14 mouse cellular contexts compared by ENCODE assay signal in genomic region chr2:160351038-160351574, GRCm38 (mm10). TPM values are rescaled to one million over a fixed set of nuclear protein-coding genes. Genes with fewer than 3 reads are reported as not detected.
A peak's percentile ranks its signal among the peaks of the same experiment; 100 is the strongest.
DNase-seq lines count a peak whose midpoint lies in the region; ATAC-seq and TF ChIP-seq lines count a peak whose summit lies in the region.
"Had no signal": no experiment of that assay in that cellular context is flagged by ENCODE, and none has a peak within 500 bp of the region (broad histone marks: within the 10 kb centered on the region; RNA-seq: fewer than 3 reads in every experiment).

No protein-coding gene starts in this region.

- ATAC-seq in heart, postnatal 0 days (ENCODE audit: insufficient read depth, low read depth) = 0 out of 2 replicates have a peak, but pooled peaks have one; percentile 17
- ATAC-seq: forebrain, embryonic 14.5 days had no signal

- H3K4me3 ChIP-seq in heart, postnatal 0 days (ENCODE audit: low read depth, low read length) = no peak overlapping the region
- no peak overlapping the region for H3K4me3 ChIP-seq in lung, adult 2 months (replicated peaks; ENCODE audit: extremely low read depth, low read depth, low read length)
- H3K4me3 ChIP-seq: embryonic facial prominence, embryonic 12.5 days; megakaryocyte, embryonic 14.5 days; stomach, embryonic 15.5 days had no signal

- DNase-seq in heart, postnatal 0 days (ENCODE audit: low spot score) = no peak
- no peak for DNase-seq in heart, postnatal 25 days (ENCODE audit: low spot score)
- peak; percentile 25 for DNase-seq in lung, postnatal 36 days
- DNase-seq in lung, adult 2 months = no peak
- peak; percentile 89 for DNase-seq in adrenal gland, postnatal 36 days
- peak; percentile 74 for DNase-seq in testis, postnatal 10 days (ENCODE audit: low spot score)
- DNase-seq in cerebellum, postnatal 4 days (ENCODE audit: low spot score in 2 of 2) = no peak

- TF ChIP-seq CTCF in heart, postnatal 0 days (IDR thresholded peaks at IDR 0.05; ENCODE audit: low read depth) = no peak
- no peak for TF ChIP-seq CTCF in lung, adult 2 months (IDR thresholded peaks at IDR 0.05; ENCODE audit: insufficient read depth, low read length)

- WGBS in heart, postnatal 0 days = 41% methylated on average over 8 of the region's 8 CpGs
- 42% methylated on average over 8 of the region's 8 CpGs for WGBS in lung, adult 2 months

- intact Hi-C loops in heart, postnatal 25 days (cut with DNase I) = no loop called here

- no peak overlapping the region for H3K9ac ChIP-seq in heart, postnatal 0 days (replicated peaks; ENCODE audit: low read depth, low read length)
- H3K9ac ChIP-seq: embryonic facial prominence, embryonic 12.5 days; stomach, embryonic 15.5 days had no signal

- peaks cover 5% of the 10 kb centered on the region; the same call in 1 of the 2 replicates for H3K4me1 ChIP-seq in heart, postnatal 0 days (ENCODE audit: control insufficient read depth, insufficient read depth)
- H3K4me1 ChIP-seq in lung, adult 2 months (ENCODE audit: control insufficient read depth, insufficient read depth, low read length) = no peaks in the 10 kb centered on the region
- H3K4me1 ChIP-seq: megakaryocyte, embryonic 14.5 days had no signal

- no peak for TF ChIP-seq EP300 in heart, postnatal 0 days (IDR thresholded peaks at IDR 0.05; ENCODE audit: low read depth)

- H3K27me3 ChIP-seq in heart, postnatal 0 days (ENCODE audit: control insufficient read depth, insufficient read depth, low read length) = 0 out of 2 replicates have a peak, but pooled peaks cover 4% of the 10 kb centered on the region
- H3K27me3 ChIP-seq: CH12.LX; embryonic facial prominence, embryonic 12.5 days; stomach, embryonic 15.5 days had no signal

- H3K36me3 ChIP-seq in heart, postnatal 0 days (replicated peaks; ENCODE audit: control insufficient read depth, insufficient read depth, low read length) = no peaks in the 10 kb centered on the region
- H3K36me3 ChIP-seq: embryonic facial prominence, embryonic 12.5 days; stomach, embryonic 15.5 days had no signal

- no peak overlapping the region for H3K4me2 ChIP-seq in heart, postnatal 0 days (ENCODE audit: low read depth, low read length)
- H3K4me2 ChIP-seq: embryonic facial prominence, embryonic 12.5 days; stomach, embryonic 15.5 days had no signal

- H3K9me3 ChIP-seq in heart, postnatal 0 days (replicated peaks; ENCODE audit: control insufficient read depth, low read length) = no peaks in the 10 kb centered on the region
- H3K9me3 ChIP-seq: embryonic facial prominence, embryonic 12.5 days; megakaryocyte, embryonic 14.5 days; stomach, embryonic 15.5 days had no signal

- TF ChIP-seq POLR2A in lung, adult 2 months (IDR thresholded peaks at IDR 0.05; ENCODE audit: borderline replicate concordance, extremely low read depth, low read depth, low read length) = no peak

- no peak overlapping the region for H3K27ac ChIP-seq in heart, postnatal 0 days (ENCODE audit: low read depth)
- H3K27ac ChIP-seq: embryonic facial prominence, embryonic 12.5 days; kidney, postnatal 0 days; stomach, embryonic 15.5 days had no signal

RNA-seq across cellular contexts. Expression of gene Mafb, which starts 15.8 kb away (rescaled TPM):
- 3.8 and 4.8 TPM in 2 replicates for total RNA-seq in heart, postnatal 0 days (2014; rRNA removed; ENCODE audit: low replicate concordance)
- polyA plus RNA-seq in heart, postnatal 0 days (2015; fragmentation: Nextera tagmentation; extraction: Ambion mirVana) = 4.5 and 5.5 TPM in 2 replicates
- total RNA-seq in heart, postnatal 25 days (2021) = 10 to 100 TPM; 11.2 to 13.1 TPM
- 5.3 and 5.4 TPM in 2 replicates for polyA plus RNA-seq in lung, adult 2 months (2012; rRNA removed)
- 10 to 100 TPM; 15.4 to 17.5 TPM for total RNA-seq in adrenal gland, postnatal 36 days (2021)

RNA-seq across cellular contexts. Expression of gene Gm826, which starts 17.1 kb away (rescaled TPM):
- 1.5 and 1.9 TPM in 2 replicates for total RNA-seq in heart, postnatal 0 days (2014; rRNA removed; ENCODE audit: low replicate concordance)
- 8.9 and 9.3 TPM in 2 replicates for polyA plus RNA-seq in heart, postnatal 0 days (2015; fragmentation: Nextera tagmentation; extraction: Ambion mirVana)
- total RNA-seq in heart, postnatal 25 days (2021) = 1 to 10 TPM; 8.1 to 9.4 TPM
- polyA plus RNA-seq in lung, adult 2 months (2012; rRNA removed) = 0.58 TPM in 1 of 2 replicates, not detected in the other
- total RNA-seq in adrenal gland, postnatal 36 days (2021) = 1 to 10 TPM in 1 of 2 experiments, under 1 TPM in 1; 0.99 to 1.7 TPM
- total RNA-seq: left cerebral cortex, postnatal 25 days had no signal
- polyA plus RNA-seq: embryonic facial prominence, embryonic 12.5 days; forebrain, embryonic 14.5 days had no signal

Comparison
In these comparisons a context has a peak if more than half of its experiments do, and no peak if none do; other contexts are left out.
1. DNase-seq: peak in lung, postnatal 36 days (single experiment), adrenal gland, postnatal 36 days (2 of 2) and testis, postnatal 10 days (single experiment); none in heart, postnatal 0 days (single experiment), heart, postnatal 25 days (single experiment), lung, adult 2 months (single experiment) and cerebellum, postnatal 4 days (0 of 2).